Mouse (Mus musculus): Measurements from ENCODE around the gene Grid2ip. TPM values are rescaled to one million over a fixed set of nuclear protein-coding genes. Genes with fewer than 3 reads are reported as not detected.

Gene Grid2ip
- polyA plus RNA-seq, 1 experiment = not detected

DNA sequence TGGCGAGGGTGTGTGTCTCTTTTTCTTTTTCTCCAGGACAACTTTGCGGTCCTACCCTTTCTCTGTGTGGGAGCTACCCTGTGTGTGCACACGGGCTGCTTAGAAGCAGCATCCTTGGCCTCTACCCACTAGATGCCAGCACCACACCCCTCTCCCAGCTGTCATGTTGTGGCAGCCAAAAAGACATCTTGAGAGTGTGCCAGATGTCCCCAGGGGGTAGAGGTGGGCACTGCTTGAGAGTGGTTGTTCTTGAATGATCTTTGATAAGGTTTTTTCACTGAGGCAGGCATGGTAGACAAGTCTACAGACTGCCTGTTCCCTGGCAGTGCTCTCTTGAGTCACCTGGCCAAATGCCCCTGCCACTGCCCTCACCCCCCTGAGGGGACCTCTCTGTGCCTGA lies 10.8 kb downstream of the Grid2ip start:
- Histone ChIP-seq H3K36me3 (ENCODE audit: control insufficient read depth, insufficient read depth) (no peaks in the 10 kb centered on the region), H3K4me3 (no peak overlapping the region)
- no peak for TF ChIP-seq CEBPB (IDR thresholded peaks at IDR 0.05; ENCODE audit: insufficient read depth, poor library complexity, severe bottlenecking)
- no peak for TF ChIP-seq POLR2A (IDR thresholded peaks at IDR 0.05; ENCODE audit: insufficient read length, low read depth)
- no peak for TF ChIP-seq TCF12 (IDR thresholded peaks at IDR 0.05; ENCODE audit: insufficient read depth, poor library complexity, severe bottlenecking)
- no peak for TF ChIP-seq E2F4 (IDR thresholded peaks at IDR 0.05; ENCODE audit: insufficient read depth)
- no peak for TF ChIP-seq TCF3 (IDR thresholded peaks at IDR 0.05; ENCODE audit: insufficient read length, low read depth)
- TF ChIP-seq REST (IDR thresholded peaks at IDR 0.05; ENCODE audit: insufficient read depth, insufficient read length) = no peak
- TF ChIP-seq POLR2AphosphoS2 (IDR thresholded peaks at IDR 0.05; ENCODE audit: insufficient read length, low read depth) = no peak
- no peak for TF ChIP-seq MYOD1 (IDR thresholded peaks at IDR 0.05; ENCODE audit: control insufficient read depth in 1 of 3, insufficient read length in 2 of 3, low read depth in 2 of 3)
- TF ChIP-seq SRF (IDR thresholded peaks at IDR 0.05; ENCODE audit: control insufficient read depth, insufficient read length, low read depth) = no peak
- no peak for TF ChIP-seq MYOG (IDR thresholded peaks at IDR 0.05; ENCODE audit: control insufficient read depth in 1 of 3, insufficient read depth in 1 of 3, insufficient read length in 2 of 3, low read depth in 2 of 3)
- no peak for TF ChIP-seq MAX (IDR thresholded peaks at IDR 0.05; ENCODE audit: low read depth)
- no peak for TF ChIP-seq USF1 (IDR thresholded peaks at IDR 0.05; ENCODE audit: low read depth)

DNA sequence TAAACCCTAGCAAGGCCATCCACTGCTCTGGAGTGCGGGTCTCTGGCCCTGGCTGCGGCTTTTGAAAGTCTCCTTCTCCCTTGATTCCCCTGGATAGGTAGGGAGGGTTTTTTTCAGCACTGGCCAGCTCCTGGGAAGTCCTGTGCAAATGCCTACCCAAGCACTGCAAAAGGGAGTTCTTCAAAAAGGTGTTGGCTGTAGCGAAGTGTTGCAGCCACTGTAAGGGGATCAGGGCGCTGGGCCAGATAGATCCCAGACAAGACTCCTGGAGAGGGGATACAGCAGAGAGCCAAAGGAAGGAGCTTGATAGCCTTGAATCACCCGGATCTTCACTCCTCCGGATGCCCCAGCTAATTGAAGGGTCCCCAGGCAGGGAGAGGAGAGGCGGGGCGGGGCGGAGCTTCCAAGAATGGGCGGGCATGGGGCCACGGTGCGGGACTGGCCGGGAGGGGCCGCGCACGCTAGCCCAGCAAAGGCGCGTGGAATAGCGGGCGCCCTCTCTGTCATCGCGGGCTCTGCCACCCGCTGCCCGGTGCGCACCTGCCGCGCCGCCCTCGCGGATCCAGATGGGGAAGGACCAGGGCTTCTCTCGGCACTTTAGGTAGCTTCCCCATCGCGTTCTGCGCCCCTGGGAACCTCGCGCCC lies 12.6 kb downstream of the Grid2ip start:
- Histone ChIP-seq H3K36me3 (ENCODE audit: control insufficient read depth, insufficient read depth) (no peaks in the 10 kb centered on the region), H3K79me2 (ENCODE audit: control insufficient read depth, insufficient read depth) (no peaks in the 10 kb centered on the region), H3K27me3 (ENCODE audit: control insufficient read depth, insufficient read depth, insufficient read length) (peaks cover 72% of the 10 kb centered on the region), H3ac (ENCODE audit: control insufficient read depth, insufficient read length) (no peak overlapping the region), H3K4me2 (ENCODE audit: low read depth) (no peak overlapping the region), H3K4me3 (no peak overlapping the region)
- TF ChIP-seq POLR2AphosphoS2 (IDR thresholded peaks at IDR 0.05; ENCODE audit: insufficient read length, low read depth) = no peak
- no peak for TF ChIP-seq REST (IDR thresholded peaks at IDR 0.05; ENCODE audit: insufficient read depth, insufficient read length)
- TF ChIP-seq CEBPB (IDR thresholded peaks at IDR 0.05; ENCODE audit: insufficient read depth, poor library complexity, severe bottlenecking) = no peak
- TF ChIP-seq USF1 (IDR thresholded peaks at IDR 0.05; ENCODE audit: low read depth) = no peak
- TF ChIP-seq MAX (IDR thresholded peaks at IDR 0.05; ENCODE audit: low read depth) = no peak
- no peak for TF ChIP-seq SRF (IDR thresholded peaks at IDR 0.05; ENCODE audit: control insufficient read depth, insufficient read length, low read depth)
- no peak for TF ChIP-seq TCF3 (IDR thresholded peaks at IDR 0.05; ENCODE audit: insufficient read length, low read depth)
- TF ChIP-seq MYOD1 (IDR thresholded peaks at IDR 0.05; ENCODE audit: control insufficient read depth in 1 of 3, insufficient read length in 2 of 3, low read depth in 2 of 3) = no peak
- TF ChIP-seq MYOG (IDR thresholded peaks at IDR 0.05; ENCODE audit: control insufficient read depth in 1 of 3, insufficient read depth in 1 of 3, insufficient read length in 2 of 3, low read depth in 2 of 3) = no peak
- no peak for TF ChIP-seq TCF12 (IDR thresholded peaks at IDR 0.05; ENCODE audit: insufficient read depth, poor library complexity, severe bottlenecking)
- no peak for TF ChIP-seq E2F4 (IDR thresholded peaks at IDR 0.05; ENCODE audit: insufficient read depth)
- no peak for TF ChIP-seq POLR2A (IDR thresholded peaks at IDR 0.05; ENCODE audit: insufficient read length, low read depth)

More for the DNA sequence above, 10.8 kb downstream of the Grid2ip start:
- Histone ChIP-seq H3K4me2 (ENCODE audit: low read depth) (no peak overlapping the region), H3ac (ENCODE audit: control insufficient read depth, insufficient read length) (no peak overlapping the region), H3K79me2 (ENCODE audit: control insufficient read depth, insufficient read depth) (no peaks in the 10 kb centered on the region), H3K27me3 (ENCODE audit: control insufficient read depth, insufficient read depth, insufficient read length) (peaks cover 77% of the 10 kb centered on the region)

- no peaks in the 10 kb centered on the region for H3K79me2 ChIP-seq (ENCODE audit: control insufficient read depth, insufficient read depth)
- H3K27me3 ChIP-seq (ENCODE audit: control insufficient read depth, insufficient read depth, insufficient read length) = peaks cover 77% of the 10 kb centered on the region
- TF ChIP-seq E2F4 (IDR thresholded peaks at IDR 0.05; ENCODE audit: insufficient read depth) (no peak), MYOD1 (IDR thresholded peaks at IDR 0.05; ENCODE audit: control insufficient read depth in 1 of 3, insufficient read length in 2 of 3, low read depth in 2 of 3) (no peak), TCF12 (IDR thresholded peaks at IDR 0.05; ENCODE audit: insufficient read depth, poor library complexity, severe bottlenecking) (no peak), SRF (IDR thresholded peaks at IDR 0.05; ENCODE audit: control insufficient read depth, insufficient read length, low read depth) (no peak), TCF3 (IDR thresholded peaks at IDR 0.05; ENCODE audit: insufficient read length, low read depth) (no peak)
- H3ac ChIP-seq (ENCODE audit: control insufficient read depth, insufficient read length) = no peak overlapping the region
- no peak overlapping the region for H3K4me3 ChIP-seq
- no peaks in the 10 kb centered on the region for H3K36me3 ChIP-seq (ENCODE audit: control insufficient read depth, insufficient read depth)
- H3K4me2 ChIP-seq (ENCODE audit: low read depth) = no peak overlapping the region
These were observed 13.4 kb downstream of the Grid2ip start for GRCm38 (mm10) chr5:143370416-143371145.

GRCm38 (mm10) chr5:143371146-143371510 lies 14.0 kb downstream of the Grid2ip start:
- Histone ChIP-seq H3K4me2 (ENCODE audit: low read depth) (no peak overlapping the region), H3K4me3 (no peak overlapping the region), H3K27me3 (ENCODE audit: control insufficient read depth, insufficient read depth, insufficient read length) (peaks cover 74% of the 10 kb centered on the region), H3ac (ENCODE audit: control insufficient read depth, insufficient read length) (no peak overlapping the region), H3K79me2 (ENCODE audit: control insufficient read depth, insufficient read depth) (no peaks in the 10 kb centered on the region), H3K36me3 (ENCODE audit: control insufficient read depth, insufficient read depth) (no peaks in the 10 kb centered on the region)
- TF ChIP-seq TCF3 (IDR thresholded peaks at IDR 0.05; ENCODE audit: insufficient read length, low read depth) (no peak), MYOD1 (IDR thresholded peaks at IDR 0.05; ENCODE audit: control insufficient read depth in 1 of 3, insufficient read length in 2 of 3, low read depth in 2 of 3) (no peak), SRF (IDR thresholded peaks at IDR 0.05; ENCODE audit: control insufficient read depth, insufficient read length, low read depth) (no peak), REST (IDR thresholded peaks at IDR 0.05; ENCODE audit: insufficient read depth, insufficient read length) (no peak), MAX (IDR thresholded peaks at IDR 0.05; ENCODE audit: low read depth) (no peak), USF1 (IDR thresholded peaks at IDR 0.05; ENCODE audit: low read depth) (no peak), POLR2A (IDR thresholded peaks at IDR 0.05; ENCODE audit: insufficient read length, low read depth) (no peak), CEBPB (IDR thresholded peaks at IDR 0.05; ENCODE audit: insufficient read depth, poor library complexity, severe bottlenecking) (no peak), E2F4 (IDR thresholded peaks at IDR 0.05; ENCODE audit: insufficient read depth) (no peak), MYOG (IDR thresholded peaks at IDR 0.05; ENCODE audit: control insufficient read depth in 1 of 3, insufficient read depth in 1 of 3, insufficient read length in 2 of 3, low read depth in 2 of 3) (no peak), POLR2AphosphoS2 (IDR thresholded peaks at IDR 0.05; ENCODE audit: insufficient read length, low read depth) (no peak), TCF12 (IDR thresholded peaks at IDR 0.05; ENCODE audit: insufficient read depth, poor library complexity, severe bottlenecking) (no peak)

Measured in myocyte (in vitro differentiated cells).